Mouse (Mus musculus) cerebellum, postnatal 4 days (tissue): ENCODE data around the gene Pde4d.

Experiments
- DNase-seq, 2 experiments: peaks; one replicate each; pipeline ENCODE4 v3.0.0; 2022; ENCODE audit warnings: low spot score in 2 of 2, mixed read lengths in 1 of 2

The Pde4d gene

DNA sequence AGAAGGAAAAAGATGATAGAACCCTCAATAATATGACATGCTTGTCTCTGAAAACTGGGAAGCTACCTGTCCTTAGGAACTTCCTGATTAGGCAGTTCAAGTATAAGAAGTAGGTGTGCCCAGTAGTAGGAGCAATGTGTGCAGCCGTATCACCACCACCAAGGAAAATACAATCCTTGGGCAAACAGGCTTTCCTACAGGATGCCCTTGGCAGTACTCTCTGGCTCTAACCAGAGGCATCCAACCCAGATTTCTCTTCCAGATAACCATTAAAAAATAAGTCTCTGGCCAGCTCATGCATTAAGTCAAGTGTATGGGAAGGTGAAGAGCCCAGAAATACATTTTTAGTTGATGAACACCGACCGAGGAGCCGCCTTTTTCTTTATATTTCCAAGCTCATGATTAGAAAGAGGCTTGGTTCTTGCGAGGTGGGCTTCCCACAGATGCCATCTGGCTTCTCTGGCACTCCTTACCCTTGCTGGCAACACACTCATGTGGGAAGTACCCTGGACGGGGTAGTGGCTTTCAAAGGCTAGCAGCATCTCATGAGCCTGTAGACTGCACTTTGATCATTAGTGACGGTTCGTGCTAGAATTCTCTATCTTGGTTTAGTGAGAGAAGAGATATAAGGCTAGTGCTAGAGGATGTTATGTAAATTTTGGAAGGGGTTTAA lies 375.0 kb downstream of the Pde4d start:
- peak; percentile 24 to 83 for DNase-seq

DNA sequence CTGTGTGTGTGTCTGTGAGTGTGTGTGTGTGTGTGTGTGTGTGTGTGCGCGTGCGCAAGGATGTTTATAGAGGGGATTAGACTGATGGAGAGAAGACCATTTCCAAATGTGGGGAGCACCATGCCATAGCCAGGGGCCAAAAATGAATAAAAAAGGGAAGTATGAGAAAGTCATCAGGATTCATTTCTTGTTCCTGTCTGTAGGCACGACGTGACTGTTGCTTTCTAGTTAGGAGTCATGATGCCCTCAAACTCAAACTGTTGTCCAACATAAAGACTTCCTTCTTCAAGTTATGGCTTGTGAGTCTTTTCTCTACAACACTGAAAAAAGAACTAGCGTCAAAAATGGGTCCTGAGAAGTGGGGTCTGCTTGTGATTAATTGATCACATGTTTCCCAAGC lies 375.8 kb downstream of the Pde4d start:
- no peak for DNase-seq

DNA sequence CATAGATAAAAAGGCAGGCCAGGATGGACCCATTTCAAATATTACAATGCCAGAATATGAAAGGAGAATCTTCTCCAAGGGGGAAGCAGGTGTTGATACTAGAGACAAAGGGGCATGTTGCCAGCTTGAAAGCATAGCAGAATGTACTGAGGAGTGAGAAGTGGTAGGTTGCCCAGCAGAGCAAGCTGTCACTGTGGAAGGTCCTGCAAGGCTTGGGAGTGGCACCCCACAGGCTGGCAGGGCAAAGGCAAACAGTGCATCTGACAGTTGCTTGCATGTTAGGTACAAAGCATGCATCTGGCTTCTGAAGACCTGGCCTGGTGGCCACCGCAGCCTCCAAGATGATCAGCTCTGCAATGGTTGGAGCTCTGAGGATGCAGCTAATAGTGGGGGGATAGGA lies 384.4 kb downstream of the Pde4d start:
- peak in 1 of 2 experiments; percentile 56 for DNase-seq

DNA sequence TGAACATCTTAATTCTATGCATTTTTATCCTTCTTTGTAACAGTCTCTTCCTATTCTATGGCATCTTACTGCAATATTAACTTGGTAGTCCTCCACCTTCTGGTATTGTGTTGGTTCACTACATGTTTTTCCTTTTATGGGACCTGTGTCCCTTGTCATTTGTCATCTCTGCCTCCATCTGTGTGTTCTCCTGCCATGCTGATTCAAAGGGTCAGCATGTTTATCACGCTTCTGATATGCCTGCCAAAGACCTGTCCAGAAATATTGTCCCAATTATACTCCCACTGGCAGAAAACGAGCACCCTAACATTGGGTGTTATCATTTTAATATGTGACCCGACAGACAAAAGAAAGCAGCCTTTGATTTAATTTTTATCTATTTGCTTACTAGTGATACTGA lies 386.6 kb downstream of the Pde4d start:
- DNase-seq, result no peak

DNA sequence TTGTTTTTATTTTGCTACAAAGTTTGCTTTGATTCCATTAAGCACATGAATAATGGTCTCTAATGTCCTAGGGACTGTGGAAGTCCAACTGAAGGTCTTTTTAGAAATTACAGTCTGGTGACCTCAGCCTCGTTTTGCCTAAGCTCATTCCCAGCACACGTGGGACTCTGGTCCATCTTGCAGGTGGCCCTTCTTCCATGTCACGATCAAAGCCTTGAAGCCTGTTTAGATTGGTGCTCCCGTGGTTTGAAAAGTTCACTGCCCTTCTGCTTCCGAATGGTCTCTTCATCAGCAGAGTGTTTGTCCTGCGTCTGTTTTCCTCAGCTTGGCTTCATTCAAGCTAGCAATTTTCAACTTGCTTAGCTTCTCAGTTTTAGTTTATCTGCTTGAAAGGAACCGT lies 389.4 kb downstream of the Pde4d start:
- no peak for DNase-seq

DNA sequence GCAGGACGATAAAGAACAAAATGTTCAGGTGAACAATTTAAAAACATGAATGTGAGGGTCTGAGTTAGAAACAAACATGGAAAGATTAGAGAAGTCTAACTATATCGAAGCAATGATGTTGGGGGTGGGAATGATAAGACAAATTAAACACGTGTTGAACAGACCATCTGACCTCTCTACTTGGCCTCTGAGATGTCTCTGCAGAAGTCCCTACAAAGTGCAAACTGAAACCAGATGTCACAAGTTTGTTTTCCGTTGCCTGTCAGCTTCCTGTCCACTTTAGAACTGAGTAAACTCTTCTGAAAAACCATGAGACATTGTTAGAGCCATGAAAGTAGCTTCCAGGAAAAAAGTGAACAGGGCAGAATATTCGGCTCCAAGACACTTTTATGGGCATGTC lies 404.3 kb downstream of the Pde4d start:
- no peak for DNase-seq

DNA sequence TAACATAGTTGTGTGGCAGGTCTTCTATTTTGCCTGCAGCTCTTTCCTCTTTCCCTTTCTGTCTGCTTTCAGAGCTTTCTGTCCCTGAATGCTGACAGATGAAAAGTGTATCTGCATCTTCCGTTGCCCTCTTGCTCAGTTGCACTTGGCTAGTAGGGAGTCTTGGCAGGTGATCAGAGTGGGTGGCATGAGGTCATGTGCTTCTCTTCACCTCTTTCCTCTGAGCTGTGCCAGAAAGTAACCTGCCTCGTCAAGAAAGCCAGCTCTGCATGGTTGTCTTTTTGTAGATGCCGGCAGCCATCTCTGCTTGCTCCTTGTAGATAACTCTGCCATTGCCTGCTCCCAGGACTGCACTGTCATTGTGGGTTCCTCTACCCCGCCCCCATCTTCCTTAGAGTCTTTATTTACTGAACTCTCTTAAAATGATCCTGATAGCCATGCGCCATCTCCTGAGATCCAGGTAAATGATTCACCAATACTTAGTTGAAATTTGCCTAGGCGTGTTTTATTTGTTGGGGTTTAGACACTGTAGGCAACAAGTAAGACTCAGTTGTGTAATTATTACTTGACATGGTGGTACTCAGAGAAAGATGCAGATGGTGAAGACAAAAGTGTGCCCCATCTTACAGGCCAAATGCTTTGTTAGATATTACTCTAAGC lies 407.2 kb downstream of the Pde4d start:
- DNase-seq, result no peak

DNA sequence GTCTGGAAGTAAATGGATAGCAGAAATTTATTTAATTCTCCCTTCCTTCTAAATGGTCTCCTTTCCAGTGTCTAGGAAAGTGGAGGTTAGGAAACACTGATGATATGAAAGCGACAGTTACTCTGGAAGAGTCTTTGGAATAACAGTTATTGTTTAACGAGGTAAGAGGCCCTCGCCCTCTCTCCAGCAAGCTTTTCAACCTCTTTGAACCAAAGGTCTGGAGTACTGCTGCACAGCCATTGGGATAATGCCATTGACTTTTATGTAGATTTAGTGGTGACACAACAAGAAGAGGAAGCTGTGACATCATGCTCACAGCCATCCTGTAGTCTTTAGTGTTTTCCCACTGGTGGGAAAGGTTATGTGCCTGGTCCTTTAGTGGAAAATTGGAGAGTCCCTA lies 409.6 kb downstream of the Pde4d start:
- no peak for DNase-seq

DNA sequence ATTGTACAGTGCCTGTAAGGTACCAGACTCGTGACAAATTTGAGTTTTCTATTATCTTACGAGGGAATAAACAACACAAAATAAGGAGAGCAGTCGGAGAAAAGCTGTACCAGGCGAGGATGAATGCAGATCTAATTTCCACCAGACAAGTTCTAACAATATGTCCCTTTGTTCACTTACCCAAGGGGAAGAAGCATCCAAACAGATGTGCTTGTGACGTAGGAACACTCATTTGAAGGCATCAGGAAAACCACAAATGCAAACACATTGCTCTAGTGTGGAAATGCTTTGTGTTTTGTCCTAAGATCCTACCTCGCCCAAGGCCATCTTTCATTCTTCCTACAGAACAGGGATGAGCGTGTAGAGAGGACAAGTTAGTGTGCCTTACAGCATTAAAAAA lies 411.0 kb downstream of the Pde4d start:
- DNase-seq, result no peak

DNA sequence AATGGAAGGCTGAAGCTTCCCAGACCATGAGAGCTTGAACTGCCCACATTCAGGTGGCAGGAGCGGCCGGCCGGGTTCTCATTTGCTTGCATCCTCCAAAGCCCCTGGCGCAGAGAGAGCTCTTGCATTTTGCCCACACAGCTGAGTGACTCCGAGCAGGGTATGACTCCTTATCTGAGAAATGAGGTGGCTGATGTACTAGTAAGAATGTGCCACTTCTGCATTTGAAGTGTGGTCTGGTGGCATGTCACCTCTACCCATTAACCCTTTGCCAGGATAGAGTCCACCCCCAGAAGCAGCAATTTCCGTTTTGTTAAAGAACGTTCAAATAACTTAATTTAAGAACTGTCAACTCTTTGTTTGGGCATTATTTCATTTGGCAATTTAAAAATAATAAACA lies 412.0 kb downstream of the Pde4d start:
- DNase-seq, result no peak

DNA sequence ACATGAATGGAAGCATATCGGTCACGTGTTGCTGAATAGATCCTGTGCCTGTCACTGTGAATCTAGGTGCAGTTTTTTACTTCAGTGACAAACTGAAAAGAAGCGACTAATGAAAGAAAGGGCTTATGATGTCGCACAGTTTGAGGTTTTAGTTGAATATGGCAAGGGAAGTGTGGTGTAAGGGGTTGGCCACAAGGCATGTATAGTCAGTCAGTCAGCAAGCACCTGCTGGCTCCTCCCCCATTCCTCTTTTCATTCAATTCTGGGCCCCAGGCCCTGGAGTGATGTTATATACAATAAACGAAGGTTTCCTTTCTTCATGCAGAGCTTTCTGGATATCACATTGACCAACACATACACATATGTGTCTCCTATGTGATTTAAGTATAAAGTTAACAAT lies 412.4 kb downstream of the Pde4d start:
- DNase-seq, result no peak

DNA sequence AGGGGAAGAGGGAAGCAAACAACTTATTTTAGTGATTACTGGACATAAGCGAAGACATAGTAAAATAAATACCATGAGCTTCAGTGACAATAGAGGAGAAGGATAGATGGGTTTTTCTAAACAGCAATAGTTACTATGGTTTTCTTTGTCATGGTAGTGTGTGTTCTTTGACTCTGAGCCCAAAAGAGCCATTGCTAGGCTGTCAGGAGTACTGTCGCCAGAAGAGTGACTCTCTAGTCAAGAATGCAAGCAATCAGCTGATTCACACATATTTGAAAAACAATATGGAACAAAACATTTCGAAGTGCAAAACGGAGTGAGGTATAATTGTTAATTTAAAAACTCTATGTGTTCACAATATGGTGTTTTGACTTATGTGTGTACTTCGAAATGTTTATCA lies 450.4 kb downstream of the Pde4d start:
- no peak for DNase-seq

DNA sequence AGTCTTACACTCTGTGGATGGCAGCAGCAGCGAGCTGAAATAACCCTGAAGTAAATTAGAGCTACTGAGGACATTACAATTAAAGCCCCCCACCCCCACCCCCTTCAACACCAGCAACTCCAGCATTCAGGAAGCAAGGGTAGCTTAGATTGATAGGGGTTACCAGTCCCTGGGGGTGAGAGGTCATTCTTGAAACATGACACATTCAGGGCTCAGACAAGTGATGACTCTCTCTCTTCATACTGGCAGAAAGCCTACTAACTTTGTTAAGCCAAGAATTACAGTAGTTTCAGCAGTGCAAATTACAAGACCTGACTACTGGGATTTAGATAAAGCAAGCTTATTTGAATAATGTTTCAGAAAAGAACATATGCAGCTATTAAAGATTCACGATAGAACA lies 455.4 kb downstream of the Pde4d start:
- DNase-seq, result no peak

DNA sequence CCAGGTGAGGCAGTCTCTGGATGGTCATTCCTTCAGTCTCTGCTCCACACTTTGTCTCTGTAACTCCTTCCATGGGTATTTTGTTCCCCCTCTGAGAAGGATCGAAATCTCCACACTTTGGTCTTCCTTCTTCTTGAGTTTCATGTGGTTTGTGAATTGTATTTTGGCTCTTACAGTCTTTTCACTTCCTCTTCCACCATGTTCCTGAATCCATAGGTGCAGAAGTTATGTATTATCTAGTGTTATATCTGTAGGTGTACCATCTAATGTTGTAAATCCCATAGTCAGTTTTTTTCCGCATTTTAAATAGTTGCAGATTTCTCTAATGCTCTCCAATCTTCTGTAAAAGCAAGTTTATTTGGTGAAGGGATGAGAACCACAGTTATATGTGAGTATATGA lies 459.4 kb downstream of the Pde4d start:
- no peak for DNase-seq

DNA sequence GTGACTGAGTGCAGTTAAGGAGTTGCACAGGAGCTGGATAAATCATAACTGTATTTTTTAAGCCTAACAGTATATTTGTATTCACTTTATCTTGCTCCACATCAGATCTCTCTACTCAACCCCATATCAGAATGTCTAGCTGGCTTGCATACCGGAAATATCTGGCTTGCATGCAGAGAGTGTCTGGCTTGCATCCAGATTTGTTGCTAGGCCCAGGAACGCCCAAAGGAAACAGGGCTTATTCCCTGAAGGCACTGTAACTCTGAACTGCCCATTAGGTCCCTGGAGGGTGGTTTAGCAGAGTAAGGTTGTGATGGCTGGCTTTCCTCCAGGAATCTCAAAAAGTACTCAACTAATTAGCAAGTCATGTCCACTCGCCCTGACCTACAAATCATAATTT lies 464.9 kb downstream of the Pde4d start:
- DNase-seq, result peak in 1 of 2 experiments; percentile 3

DNA sequence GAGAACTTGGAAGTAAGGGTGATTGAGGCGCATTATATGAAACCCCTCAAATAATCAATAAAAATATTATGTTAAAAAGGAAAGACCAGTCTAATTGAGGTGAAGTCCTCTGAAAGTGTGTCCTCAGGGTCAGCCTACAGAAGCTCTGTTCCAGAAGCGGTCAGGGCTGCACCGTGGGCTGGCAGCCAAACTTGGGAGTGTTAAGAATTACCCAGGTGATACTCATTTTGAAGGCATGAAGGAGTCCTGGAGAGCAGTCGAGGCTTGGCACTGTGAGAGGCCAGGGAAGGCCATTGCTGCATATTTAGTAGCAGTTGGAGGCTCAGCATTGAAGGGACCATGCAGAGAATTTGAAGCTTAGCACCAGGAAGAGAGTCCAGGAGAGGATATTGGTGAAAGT lies 471.4 kb downstream of the Pde4d start:
- DNase-seq, result no peak

DNA sequence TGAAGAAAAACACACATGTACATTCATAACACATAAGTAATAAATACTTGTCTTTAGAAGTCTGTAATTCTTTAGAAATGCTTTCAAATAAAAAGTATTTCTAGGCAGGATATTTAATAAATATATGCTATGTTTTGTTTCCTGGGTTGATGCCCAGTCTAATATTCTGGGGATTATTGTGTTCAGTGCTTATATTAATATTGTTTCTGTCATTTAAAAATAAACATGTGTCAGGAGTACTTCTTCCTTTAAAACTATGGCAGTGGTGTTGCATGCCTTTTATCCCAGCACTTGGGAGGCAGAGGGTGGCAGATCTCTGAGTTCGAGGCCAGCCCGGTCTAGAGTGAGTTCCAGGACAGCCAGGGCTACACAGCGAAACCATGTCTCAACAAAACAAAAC lies 485.1 kb downstream of the Pde4d start:
- no peak for DNase-seq

DNA sequence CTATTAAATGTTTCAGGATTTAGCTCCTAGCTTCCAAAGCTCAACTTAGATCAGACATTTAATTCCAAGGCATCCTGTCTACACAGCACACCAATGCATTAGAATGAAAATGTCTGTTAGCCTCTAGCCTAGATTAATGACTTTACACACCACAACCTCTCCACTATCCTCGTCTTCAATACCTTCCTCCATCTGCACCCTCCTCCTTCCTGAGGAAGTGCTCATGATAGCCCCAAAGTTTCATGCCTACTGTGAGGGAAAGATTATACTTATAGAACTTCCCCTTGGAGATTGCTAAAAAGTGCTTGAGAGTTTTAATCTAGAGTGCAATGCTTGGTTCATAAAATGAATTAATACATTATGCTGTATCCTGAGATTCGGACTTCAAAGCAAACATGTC lies 487.5 kb downstream of the Pde4d start:
- DNase-seq, result no peak

DNA sequence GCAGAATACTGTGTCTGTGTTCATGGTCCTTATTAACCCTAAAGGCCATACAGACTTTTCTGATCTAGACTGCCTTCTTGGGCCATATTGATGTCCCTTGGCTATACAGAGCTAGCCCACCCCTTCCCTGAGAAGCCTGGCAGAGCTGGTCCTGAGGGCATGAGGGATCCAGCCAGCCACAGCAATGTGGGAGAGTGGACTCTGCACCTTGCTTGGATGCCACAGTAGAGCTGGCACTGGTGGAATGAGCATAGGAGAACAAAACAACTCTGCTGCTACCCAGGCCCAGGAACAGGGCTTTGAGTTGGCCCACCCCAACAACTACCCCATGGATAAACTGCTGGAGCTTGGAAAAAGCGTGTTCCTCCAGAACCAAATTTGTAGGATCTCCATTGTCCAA lies 503.2 kb downstream of the Pde4d start:
- DNase-seq, result no peak

DNA sequence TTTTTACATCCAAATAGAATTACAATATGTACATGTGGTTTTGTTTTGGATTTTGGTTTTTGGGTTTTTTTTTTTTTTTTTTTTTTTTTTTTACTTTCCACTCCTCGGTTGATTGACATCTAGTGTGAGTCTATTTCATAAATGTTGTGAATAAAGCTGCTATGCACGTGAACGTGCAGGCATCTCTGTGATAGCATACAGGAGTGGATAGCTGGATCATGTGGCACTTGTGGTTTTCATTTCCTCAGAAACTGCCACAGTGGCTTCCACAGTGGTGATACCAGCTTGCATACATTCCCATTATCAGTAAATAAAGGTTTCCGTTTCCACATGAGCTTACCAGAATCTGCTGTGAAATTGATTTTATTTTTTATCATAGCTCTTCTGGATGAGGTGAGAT lies 506.3 kb downstream of the Pde4d start:
- DNase-seq, result no peak

DNA sequence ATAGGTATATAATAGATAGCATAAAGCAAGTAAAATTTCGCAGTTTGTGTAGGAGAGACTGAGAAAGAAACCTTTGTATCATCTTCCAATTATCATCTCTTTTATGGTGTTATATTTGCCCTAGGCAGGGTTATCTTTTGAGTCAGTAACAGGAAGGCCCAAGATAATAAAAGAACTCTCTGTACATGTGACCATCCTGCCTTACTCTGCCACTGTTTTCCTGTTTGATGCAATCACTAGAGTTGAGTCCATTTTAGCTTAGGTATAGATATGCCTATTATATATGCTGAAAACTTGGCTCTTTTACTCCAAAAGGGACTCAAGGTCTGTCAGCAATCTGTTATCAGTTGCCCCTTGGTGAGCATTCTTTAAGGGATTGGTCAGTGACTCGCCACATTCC lies 514.3 kb downstream of the Pde4d start:
- DNase-seq, result no peak

DNA sequence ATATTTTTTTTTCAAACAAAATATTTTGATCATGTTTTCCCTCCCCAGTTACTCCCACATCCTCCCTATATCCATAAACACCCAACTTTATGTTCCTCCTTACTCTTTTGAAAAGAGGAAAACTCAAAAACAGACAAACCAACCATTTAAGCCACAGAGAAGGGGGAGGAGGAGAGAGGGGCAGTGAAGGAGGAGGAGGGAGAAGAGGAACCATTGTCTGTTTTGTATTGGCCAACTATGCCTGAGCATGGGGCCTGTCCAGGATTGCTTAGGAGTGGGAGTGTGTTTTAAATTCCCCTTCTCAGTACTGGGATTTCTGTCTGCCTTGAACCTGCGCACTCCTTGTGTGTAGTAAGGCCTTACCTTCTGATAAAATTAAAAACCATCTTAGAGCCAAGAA lies 531.4 kb downstream of the Pde4d start:
- no peak for DNase-seq

DNA sequence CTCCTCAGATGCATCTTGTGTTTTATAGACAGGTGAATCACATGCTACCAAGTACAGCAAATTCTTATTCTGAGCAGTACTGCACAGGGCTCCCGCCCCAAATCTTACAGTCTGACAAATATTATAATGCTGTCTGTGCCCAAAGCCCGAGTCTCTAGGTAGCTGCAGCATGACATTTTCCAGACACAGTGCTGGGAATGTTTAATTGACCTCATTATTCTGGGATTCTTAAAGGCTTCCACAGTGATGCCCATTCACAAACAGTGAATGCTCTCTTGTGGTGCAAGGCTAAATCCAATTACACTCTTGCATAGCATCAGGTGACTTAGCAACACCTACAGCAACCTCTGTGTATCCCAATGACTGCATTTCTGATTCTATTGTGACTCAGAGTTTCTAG lies 549.0 kb downstream of the Pde4d start:
- no peak for DNase-seq

DNA sequence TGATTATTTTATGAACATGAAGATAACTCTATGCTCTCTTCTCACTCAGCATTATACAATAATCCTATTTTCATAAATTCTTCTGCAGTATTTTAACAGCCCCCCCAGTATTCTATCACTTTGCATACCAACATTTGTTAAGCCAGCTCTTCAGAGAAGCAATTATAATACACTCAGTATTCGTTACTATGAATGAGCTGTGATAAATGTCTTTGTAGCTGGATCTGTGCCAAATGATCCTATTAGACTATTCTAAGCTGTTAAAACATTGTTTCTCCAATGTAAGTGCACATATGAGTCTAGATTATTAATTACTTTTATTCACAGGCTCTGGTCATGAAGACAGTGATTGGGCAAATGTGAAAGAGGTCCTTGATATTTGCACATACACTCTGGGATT lies 575.0 kb downstream of the Pde4d start:
- no peak for DNase-seq
